Mouse (Mus musculus) spleen, postnatal 0 days (tissue): ENCODE results near the gene Olfr1459. TPM values are rescaled to one million over a fixed set of nuclear protein-coding genes. Genes with fewer than 3 reads are reported as not detected.

ENCODE experiments used
- polyA plus RNA-seq: library from polyadenylated mRNA; unstranded; fragments of >200 nt; fragmentation: Nextera tagmentation; extraction: Ambion mirVana; gene quantifications from 2 replicates; pipeline ENCODE4 v1.2.1, GENCODE M21; 2015

Gene Olfr1459
- polyA plus RNA-seq, result 0.01 TPM in 1 of 2 replicates, not detected in the other

GRCm38 (mm10) chr19:13149449-13149848 is at the start of gene Olfr1459:
TSS of gene Olfr1459 (minus strand) at chr19:13149549.

GRCm38 (mm10) chr19:13185434-13185833 is 36.1 kb upstream of the Olfr1459 start, which contains the start of gene Olfr1462:
TSS of gene Olfr1462 (plus strand) at chr19:13185734.

DNA sequence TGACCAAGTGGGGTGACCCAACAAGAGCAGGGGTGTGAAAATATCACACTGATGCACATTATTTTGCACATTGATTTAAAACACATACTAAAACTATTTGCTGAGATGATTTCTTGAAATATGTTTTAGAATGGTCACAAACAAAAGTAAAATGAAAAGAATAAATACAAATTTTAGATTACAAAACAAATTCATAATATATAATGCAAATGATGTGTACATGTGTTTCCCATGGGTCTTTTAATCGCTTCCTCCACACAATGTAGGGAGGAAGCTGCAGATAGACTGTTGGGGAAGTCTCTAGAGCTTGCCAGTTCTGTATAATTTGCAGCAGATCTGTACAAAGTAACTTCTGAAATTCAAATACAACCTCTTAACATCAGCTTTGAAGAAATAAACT is 13.4 kb upstream of the Olfr1459 start, which contains the start of gene Olfr1461:
TSS of gene Olfr1461 (plus strand) at position 301 of the 400 bp plus-strand sequence.

DNA sequence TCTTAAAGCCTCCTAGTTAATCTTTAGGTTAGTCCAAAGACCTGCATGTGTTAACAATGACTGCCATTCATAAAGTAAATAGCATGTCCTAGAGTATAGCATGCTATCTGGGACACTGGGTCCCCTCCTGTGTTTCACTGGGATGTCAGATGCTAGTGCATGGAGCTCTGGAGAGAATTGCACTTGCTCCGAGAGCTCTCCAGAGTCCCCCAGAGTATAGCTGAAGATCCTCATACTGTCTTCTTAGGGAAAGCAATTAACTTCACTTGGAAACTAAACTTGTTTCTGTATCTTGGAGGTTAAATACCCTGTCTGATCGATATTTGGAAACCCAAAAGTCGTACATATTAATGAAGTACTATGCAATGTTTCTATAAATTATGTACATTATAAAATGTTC is 42.7 kb downstream of the Olfr1459 start, which contains the start of gene Olfr1458:
TSS of gene Olfr1458 (minus strand) at position 101 of the 400 bp plus-strand sequence.

GRCm38 (mm10) chr19:13097791-13098190 is 51.6 kb downstream of the Olfr1459 start, which contains the start of gene Olfr1457:
TSS of gene Olfr1457 (minus strand) at chr19:13097891.

Other genes starting within 250 kb of the Olfr1459 start
- not detected in 2 replicates for gene Olfr1447, start 245.8 kb downstream of the Olfr1459 start, polyA plus RNA-seq
- not detected in 2 replicates for gene Olfr1448, start 225.1 kb downstream of the Olfr1459 start, polyA plus RNA-seq
- not detected in 2 replicates for gene Olfr1449, start 218.7 kb downstream of the Olfr1459 start, polyA plus RNA-seq
- not detected in 2 replicates for gene Olfr1450, start 199.3 kb downstream of the Olfr1459 start, polyA plus RNA-seq
- not detected in 2 replicates for gene Olfr1451, start 154.5 kb downstream of the Olfr1459 start, polyA plus RNA-seq
- gene Olfr1453, start 121.2 kb downstream of the Olfr1459 start, polyA plus RNA-seq, result not detected in 2 replicates
- gene Olfr1454, start 88.9 kb downstream of the Olfr1459 start, polyA plus RNA-seq, result not detected in 2 replicates
- not detected in 2 replicates for gene Olfr1457, start 51.7 kb downstream of the Olfr1459 start, polyA plus RNA-seq
- gene Olfr1458, start 42.8 kb downstream of the Olfr1459 start, polyA plus RNA-seq, result not detected in 2 replicates
- gene Olfr1461, start 13.5 kb upstream of the Olfr1459 start, polyA plus RNA-seq, result not detected in 2 replicates
- gene Olfr1462, start 36.2 kb upstream of the Olfr1459 start, polyA plus RNA-seq, result not detected in 2 replicates
- gene Olfr1463, start 81.8 kb upstream of the Olfr1459 start, polyA plus RNA-seq, result not detected in 2 replicates
- gene Olfr1465, start 166.0 kb upstream of the Olfr1459 start, polyA plus RNA-seq, result not detected in 2 replicates
- gene Olfr1466, start 189.3 kb upstream of the Olfr1459 start, polyA plus RNA-seq, result not detected in 2 replicates
- gene Olfr1467, start 212.7 kb upstream of the Olfr1459 start, polyA plus RNA-seq, result not detected in 2 replicates